Mouse (Mus musculus) heart, adult 8-10 months (tissue): ENCODE measurements around the gene Map7d1. TPM values are rescaled to one million over a fixed set of nuclear protein-coding genes. Genes with fewer than 3 reads are reported as not detected.
A peak's percentile ranks its signal among the peaks of the same experiment; 100 is the strongest.

Source experiments
- DNase-seq: peaks from one replicate; pipeline ENCODE4 v3.0.0; 2022; ENCODE audit warnings: low spot score
- total RNA-seq, 4 experiments: library from RNA; stranded (reverse); gene quantifications; 2 replicates each; pipeline ENCODE4 v1.2.4; 2022

The Map7d1 gene
- total RNA-seq, 4 experiments from 2014 or later, result 266 to 279 (median 267) TPM

GRCm38 (mm10) chr4:126269292-126269691 is 13.1 kb upstream of the Map7d1 start:
- no peak for DNase-seq

GRCm38 (mm10) chr4:126262119-126262807 is 6.1 kb upstream of the Map7d1 start, which contains the start of gene Trappc3:
Gene Trappc3 (plus strand): TSS chr4:126262325.
- peak; percentile 100 for DNase-seq

GRCm38 (mm10) chr4:126261675-126262074 is 5.5 kb upstream of the Map7d1 start:
- DNase-seq, result no peak

- no peak for DNase-seq
Measured at GRCm38 (mm10) chr4:126261266-126261665, 5.1 kb upstream of the Map7d1 start.

GRCm38 (mm10) chr4:126260520-126261201 is 4.5 kb upstream of the Map7d1 start:
- DNase-seq, result peak; percentile 90

- DNase-seq, result peak; percentile 93
Measured at GRCm38 (mm10) chr4:126259523-126260160, 3.5 kb upstream of the Map7d1 start.

- DNase-seq, result peak; percentile 54
Measured at GRCm38 (mm10) chr4:126259063-126259462, 2.9 kb upstream of the Map7d1 start.

GRCm38 (mm10) chr4:126256967-126257881 is 1.1 kb upstream of the Map7d1 start:
- DNase-seq, result peak; percentile 63

- peak; percentile 34 for DNase-seq
Measured at GRCm38 (mm10) chr4:126255113-126256001, 786 bp downstream of the Map7d1 start.

- peak; percentile 81 for DNase-seq
Measured at GRCm38 (mm10) chr4:126254315-126255112, 1.6 kb downstream of the Map7d1 start.

GRCm38 (mm10) chr4:126253637-126254272 is 2.4 kb downstream of the Map7d1 start:
- DNase-seq, result no peak

GRCm38 (mm10) chr4:126252411-126253237 is 3.5 kb downstream of the Map7d1 start:
- peak; percentile 26 for DNase-seq

GRCm38 (mm10) chr4:126251655-126252254 is 4.4 kb downstream of the Map7d1 start:
- peak; percentile 85 for DNase-seq

GRCm38 (mm10) chr4:126250659-126251058 is 5.5 kb downstream of the Map7d1 start:
- DNase-seq, result no peak

GRCm38 (mm10) chr4:126248261-126248868 is 7.8 kb downstream of the Map7d1 start:
- no peak for DNase-seq

GRCm38 (mm10) chr4:126246202-126246889 is 9.8 kb downstream of the Map7d1 start:
- DNase-seq, result no peak

GRCm38 (mm10) chr4:126242510-126242909 is 13.6 kb downstream of the Map7d1 start:
- DNase-seq, result peak; percentile 38
